Mouse (Mus musculus) frontal cortex, postnatal 14 days (tissue): ENCODE measurements at regions not wholly inside any gene's neighbourhood (a gene's known extent, or its start where the extent isn't known, plus 50 kb on each side); places are given as distances from the start of the nearest gene placed in this dataset.

ENCODE experiments used
- DNase-seq, 2 experiments: peaks; one replicate each; pipeline ENCODE4 v3.0.0; 2022; ENCODE audit warnings: low spot score in 2 of 2

DNA sequence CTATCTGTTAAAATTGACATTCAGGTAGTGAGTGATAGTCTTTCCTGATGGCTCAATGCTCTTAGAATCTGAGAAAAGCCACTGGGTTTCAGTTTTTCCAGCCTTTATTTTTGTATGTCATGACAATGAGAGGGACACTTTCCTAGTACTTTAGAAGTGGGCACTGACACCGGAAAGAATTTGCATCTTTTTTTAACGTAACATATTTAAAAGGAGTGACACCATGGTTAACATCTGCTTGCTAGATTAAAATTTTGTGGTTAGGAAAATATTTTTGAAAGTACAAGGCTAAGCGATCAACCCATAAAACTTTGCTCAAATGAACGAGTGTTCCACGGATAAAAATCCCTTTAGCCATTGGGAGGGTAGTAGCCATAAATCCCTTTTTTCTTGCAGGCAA is 174.7 kb downstream of the 1700129C05Rik start:
- DNase-seq: no peak

GRCm38 (mm10) chr14:58967163-58967562 is 175.5 kb downstream of the 1700129C05Rik start:
- DNase-seq: no peak

DNA sequence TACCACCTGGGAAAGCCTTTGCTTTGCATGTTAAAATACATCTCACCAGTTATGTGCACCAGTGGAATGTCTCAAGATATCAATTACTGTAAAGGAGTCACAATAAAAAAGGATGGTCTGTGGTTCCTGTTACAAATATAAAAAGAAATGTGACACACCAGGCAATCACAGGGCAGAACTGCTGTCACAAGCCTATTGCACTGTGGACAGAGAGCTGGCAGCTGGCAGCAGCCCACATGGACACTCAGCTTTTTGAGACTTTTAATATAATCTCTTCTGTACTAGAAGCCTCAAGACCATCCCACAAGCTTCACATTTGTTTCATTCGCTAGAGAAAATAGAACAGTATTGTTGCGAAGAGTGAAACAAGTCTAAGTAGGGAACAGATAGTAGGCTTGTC is 197.7 kb downstream of the 1700129C05Rik start:
- DNase-seq: no peak

DNA sequence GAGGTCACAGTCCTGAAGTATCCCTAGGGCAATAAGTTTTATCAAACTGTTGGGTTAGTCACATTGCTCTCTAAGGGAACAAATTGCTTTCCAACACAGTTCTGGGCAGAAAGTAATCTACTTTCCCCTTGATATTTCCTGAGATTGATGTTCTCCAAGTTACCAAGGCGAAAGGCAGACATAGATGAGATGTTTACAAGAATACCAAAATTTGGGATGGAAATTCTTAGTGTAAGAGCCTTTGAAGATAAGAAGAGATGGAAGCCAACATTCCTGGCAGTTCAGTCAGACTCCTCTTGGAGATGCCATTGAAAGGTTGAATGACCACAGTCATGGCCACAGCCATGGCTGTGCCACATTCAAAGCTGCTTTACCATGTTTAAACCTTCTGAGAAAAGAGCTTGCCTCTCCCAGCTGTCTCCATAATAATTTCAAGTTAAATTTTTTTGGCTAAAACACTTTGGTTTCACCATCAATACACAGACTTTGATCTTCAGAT is 199.4 kb downstream of the 1700129C05Rik start:
- DNase-seq: no peak

DNA sequence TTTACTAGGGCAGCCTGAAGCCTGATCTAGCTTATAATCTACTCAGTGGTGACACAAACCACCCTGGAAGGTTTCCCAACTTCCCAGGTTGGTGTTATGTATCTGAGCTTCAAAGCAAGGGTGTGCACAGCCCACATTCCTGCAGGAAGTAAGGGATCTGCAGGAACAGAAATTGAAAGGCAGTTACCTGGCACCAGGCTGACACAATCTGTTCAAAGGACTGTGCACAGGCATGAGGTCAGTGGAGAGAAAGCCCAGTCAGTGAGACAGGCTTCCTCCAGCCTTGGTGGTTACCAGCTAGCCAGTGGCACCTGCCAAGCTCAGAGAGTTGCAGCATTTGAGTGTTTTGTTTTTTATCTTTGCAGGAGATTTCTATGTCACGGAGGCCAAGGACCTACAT is 203.6 kb downstream of the 1700129C05Rik start:
- DNase-seq: no peak

- no peak for DNase-seq
Measured at GRCm38 (mm10) chr14:58938601-58938970, 204.1 kb downstream of the 1700129C05Rik start.

DNA sequence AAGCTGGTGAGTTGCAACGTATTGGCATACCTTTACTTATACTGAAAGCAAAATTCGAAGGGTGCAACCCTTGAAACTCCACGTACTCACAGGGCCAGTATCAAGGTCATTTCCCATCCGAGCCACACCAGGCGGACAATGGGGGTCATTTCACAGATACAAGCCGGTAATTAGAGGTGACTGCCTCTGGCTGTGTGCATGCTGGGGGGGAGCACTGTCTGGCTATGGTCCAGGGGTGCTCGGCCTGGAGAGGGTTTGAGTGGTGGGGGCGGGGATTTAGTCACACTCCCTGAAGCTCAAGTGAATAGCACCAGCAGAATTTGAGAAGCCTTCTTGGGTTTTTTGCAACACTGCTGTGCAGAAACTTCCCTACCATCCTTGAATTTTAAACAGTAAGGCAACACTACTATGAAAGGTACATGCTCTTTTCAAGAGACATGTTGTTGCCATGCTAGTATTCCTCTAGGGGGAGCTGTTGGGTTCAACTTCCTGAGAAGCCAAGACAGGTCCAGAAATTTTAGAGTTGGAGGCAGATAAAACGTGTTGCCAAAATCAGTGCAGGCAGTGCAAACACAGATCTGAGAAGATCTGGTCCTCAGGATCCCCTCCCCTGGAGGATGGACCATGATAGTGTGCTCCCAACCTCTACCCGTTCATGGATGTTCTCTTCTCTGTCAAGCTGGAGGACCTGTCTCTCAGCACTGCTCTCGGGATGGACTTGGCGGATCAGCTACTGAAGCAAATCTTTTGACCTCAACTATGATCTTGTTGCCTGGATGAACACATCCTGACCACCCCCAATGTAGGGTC is 204.7 kb downstream of the 1700129C05Rik start:
- DNase-seq: no peak

GRCm38 (mm10) chr14:58937331-58937730 is 205.4 kb downstream of the 1700129C05Rik start:
- DNase-seq: no peak

DNA sequence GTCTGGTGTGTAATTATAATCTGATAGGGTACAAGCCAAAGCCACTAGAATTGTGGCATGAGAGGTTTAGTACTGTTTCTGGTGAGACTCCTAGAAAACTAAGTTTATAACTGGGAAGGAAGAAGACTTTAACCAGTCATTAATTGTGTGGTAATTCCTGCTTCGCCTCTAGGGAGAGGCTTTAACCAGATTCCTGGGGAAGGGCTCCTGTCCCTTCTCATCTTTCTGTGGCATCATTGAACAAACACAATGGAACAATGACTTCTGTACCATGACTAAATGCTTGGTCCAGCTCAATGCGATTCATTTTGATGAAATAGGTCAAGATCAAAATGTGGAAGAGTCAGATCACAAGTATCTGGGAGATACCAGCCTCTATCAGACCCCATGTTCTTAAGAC is 206.6 kb downstream of the 1700129C05Rik start:
- no peak for DNase-seq

DNA sequence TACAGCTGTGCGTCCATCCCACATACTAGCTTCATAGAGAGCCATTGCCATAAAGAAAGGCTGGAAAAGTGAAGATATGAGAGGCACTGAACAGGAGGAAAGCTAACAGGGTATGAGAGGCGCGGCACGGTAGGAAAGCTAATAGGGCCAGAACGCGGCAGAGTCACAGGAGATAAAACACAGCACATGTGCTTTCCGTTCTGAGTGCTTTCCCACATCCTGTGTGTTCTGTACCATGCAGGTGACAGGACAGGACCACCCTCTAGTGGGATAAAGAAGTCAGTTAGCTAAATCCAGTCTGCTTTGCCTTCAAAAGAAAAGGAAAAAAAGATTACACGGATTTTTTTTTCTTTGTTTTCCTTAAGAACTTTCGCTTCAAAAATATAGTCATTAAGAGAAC is 224.8 kb downstream of the 1700129C05Rik start:
- DNase-seq: no peak

GRCm38 (mm10) chr14:58917228-58917627 is 225.5 kb downstream of the 1700129C05Rik start:
- no peak for DNase-seq

- DNase-seq: no peak
Measured at GRCm38 (mm10) chr14:58914937-58915336, 227.8 kb downstream of the 1700129C05Rik start.

DNA sequence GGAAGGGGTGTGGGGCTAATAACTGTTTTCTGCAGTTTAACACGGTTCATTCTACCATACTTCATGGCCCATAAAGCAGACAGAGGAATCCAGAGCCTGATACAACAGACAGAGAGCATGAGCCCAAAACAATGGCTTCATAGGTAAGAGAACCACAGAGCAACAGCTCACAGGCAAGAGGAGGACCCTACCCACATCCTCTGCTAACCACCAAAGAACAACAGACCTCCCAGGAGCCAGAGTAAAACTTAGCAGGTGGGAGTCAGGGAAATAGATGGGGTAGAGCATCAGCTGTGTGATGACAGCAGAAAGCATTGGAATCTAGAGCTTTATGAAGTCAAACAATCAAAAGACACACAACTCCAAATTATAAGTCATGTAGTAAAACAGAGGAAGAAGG is 231.8 kb downstream of the 1700129C05Rik start:
- DNase-seq: no peak

GRCm38 (mm10) chr14:58907932-58908331 is 234.8 kb downstream of the 1700129C05Rik start:
- DNase-seq: no peak

DNA sequence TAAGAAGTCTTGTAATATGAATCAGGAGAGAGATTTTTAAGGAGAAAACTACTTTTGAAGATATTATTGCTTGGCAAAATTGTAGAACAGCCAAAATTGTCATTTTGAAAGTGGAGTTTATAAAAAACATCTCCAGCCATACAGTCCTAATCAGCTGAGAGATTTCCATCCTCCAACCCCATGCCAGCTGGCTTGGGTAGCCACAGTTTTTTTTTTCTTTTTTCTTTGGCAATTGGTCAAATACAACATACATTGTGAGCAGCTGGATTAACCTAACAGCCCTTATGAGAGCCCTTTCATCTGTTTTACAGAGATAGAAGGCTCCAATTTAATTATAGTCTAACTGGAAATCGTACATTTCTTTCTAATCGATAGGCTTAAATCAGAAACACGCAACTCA is 235.3 kb downstream of the 1700129C05Rik start:
- DNase-seq: no peak

- DNase-seq: no peak
Measured at GRCm38 (mm10) chr14:58906631-58907030, 236.1 kb downstream of the 1700129C05Rik start.

DNA sequence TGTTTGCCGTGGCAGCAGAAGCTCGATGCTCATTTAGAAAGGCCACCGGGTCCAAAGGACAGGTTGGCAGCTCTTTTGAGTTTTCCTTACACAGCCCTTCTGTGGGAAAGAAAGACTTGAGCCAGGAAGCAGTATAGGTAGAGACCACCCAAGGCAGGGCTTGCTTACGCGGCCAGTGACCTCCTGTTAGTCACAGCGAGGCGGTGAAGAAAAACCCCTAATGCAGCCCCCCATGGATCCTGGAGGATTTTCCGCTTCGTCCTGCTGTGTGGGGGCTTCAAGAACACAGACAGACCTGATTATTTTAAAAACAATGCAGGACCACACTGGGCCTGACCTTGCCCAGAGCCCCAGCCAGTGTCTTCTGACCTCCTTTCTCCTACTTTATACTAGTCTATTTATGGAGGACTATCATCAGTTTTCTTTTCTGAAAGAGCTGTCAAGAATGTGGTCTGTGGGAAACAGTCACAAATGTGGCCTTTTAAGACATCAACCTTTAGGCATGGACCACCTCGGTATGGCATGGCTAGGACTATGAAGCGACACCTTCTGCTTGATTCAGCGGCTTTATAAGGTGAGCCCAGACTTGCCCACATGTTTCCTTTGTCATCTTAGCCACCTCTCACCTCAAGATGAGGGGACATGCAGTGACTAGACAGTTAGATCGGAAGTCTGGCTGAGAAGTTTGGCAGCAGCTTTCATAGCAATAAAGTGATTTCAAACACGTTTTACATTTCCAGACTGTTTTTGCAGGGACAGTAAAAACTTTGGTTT is 274.3 kb downstream of the 1700129C05Rik start:
- no peak for DNase-seq

GRCm38 (mm10) chr14:58867396-58868107 is 275.1 kb downstream of the 1700129C05Rik start:
- no peak for DNase-seq

DNA sequence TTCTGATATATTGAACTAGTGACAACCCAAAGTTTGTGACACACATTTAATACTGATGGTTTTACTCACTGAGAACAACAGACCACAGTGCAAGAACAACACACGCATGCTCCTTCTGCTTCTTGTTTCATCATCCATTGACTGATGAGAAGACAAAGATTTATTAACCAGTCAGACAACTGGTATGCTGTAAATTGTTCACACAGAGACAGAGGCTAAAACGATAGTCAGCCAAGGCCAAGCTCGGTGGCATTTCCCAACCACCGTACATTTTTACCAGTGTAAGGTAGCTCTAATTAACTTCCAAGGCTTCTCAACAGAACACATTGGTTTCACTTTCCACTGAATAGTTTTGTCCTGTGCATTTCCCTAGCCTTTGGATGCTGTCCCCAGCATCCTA is 287.8 kb downstream of the 1700129C05Rik start:
- no peak for DNase-seq

- no peak for DNase-seq
Measured at GRCm38 (mm10) chr14:58844565-58844964, 298.1 kb downstream of the 1700129C05Rik start.

DNA sequence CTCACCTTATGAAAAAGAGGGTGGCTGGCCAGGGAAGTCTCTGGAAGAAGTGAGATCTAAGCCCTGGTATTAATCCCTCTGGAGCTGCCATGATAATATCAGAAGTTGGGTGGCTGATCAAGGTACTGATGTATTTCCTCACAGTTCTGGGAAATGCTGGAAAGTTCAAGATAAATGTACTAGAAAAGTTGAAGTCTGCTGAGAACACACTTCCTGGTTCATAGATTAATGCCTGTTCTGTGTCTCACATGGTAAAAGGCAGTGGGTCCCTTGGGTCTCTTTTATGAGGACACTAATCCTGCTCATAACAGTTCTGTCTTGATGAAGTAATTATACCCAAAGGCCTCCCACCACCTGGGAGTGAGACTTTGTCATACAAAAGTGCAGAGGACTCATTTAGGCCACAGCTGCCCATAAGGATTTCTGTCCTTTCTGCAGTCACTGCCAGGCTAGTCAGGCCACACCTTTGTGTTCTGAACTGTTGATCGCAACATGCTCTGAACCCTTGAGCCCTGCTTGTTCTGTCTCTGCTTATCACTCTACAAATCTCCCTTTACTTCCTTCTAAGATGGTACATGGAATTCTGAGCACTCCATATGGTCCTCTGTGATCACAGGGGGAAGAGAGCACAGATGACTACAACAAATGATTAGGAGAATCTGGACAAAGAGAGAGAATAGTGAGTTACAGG is 300.4 kb downstream of the 1700129C05Rik start:
- DNase-seq: no peak

- no peak for DNase-seq
Measured at GRCm38 (mm10) chr14:58822938-58823337, 319.8 kb downstream of the 1700129C05Rik start.
